Mouse (Mus musculus): ENCODE data around the gene Mmrn2. TPM values are rescaled to one million over a fixed set of nuclear protein-coding genes. Genes with fewer than 3 reads are reported as not detected.
A peak's percentile ranks its signal among the peaks of the same experiment; 100 is the strongest.

The Mmrn2 gene
- polyA plus RNA-seq, 1 experiment from 2014 or later: 3.8 TPM

DNA sequence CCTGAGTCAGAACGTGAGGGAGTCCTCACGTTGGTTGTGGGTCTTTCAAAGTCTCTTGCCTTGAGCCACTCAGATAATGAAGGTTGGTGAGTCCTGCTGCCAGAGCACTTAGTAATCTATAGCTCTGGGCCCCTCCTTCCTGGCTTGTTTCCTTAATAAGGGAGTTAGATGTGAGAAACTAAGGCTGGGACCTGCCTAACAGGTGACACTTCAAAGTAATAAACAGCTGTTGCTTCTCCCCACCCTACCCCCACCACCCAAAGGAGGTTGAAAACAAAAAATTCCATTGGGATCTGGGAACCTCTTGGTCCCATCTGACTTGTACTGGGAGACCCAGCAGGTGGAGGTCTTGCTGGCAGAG is 10.1 kb upstream of the Mmrn2 start:
- H3K27ac ChIP-seq (ENCODE audit: low read depth, low read length): no peak overlapping the region
- H3K36me3 ChIP-seq (ENCODE audit: control insufficient read depth, insufficient read depth, low read length): no peaks in the 10 kb centered on the region
- no peak for ATAC-seq
- H3K27me3 ChIP-seq (replicated peaks; ENCODE audit: control insufficient read depth, insufficient read depth, low read length): no peaks in the 10 kb centered on the region
- H3K4me3 ChIP-seq (ENCODE audit: low read length): no peak overlapping the region
- no peak overlapping the region for H3K9ac ChIP-seq (ENCODE audit: low read depth, low read length)
- WGBS: 88% methylated on average over 2 of the region's 2 CpGs
- H3K4me1 ChIP-seq (ENCODE audit: control insufficient read depth, insufficient read depth, low read depth, low read length): peaks cover 9% of the 10 kb centered on the region
- H3K4me2 ChIP-seq (ENCODE audit: low read length): no peak overlapping the region
- no peaks in the 10 kb centered on the region; the same call in 1 of the 2 replicates for H3K9me3 ChIP-seq (ENCODE audit: control insufficient read depth, low read length)

DNA sequence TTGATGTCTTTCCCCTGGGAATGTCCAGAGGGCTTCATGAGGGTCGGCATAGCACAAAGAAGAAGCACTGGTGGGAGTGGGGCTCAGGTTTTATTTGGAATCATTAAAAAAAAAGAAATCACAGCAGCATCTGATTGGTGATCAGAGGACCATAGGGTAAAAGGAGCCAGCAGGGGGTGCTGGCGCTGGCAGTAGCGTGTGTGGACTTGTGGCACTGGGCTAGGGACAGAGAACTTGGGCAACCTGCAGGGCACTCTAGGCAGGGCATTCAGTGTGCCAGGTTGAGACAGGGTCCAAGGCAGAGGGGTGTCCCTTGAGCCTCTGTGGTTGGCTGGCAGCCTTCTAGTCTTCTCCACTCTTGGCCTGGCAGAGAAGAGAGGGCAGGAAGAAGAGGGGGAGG is 5.1 kb upstream of the Mmrn2 start:
- no peaks in the 10 kb centered on the region for H3K36me3 ChIP-seq (ENCODE audit: control insufficient read depth, insufficient read depth, low read length)
- H3K4me3 ChIP-seq (ENCODE audit: low read length): no peak overlapping the region
- H3K9me3 ChIP-seq (ENCODE audit: control insufficient read depth, low read length): no peaks in the 10 kb centered on the region; the same call in 1 of the 2 replicates
- H3K27me3 ChIP-seq (replicated peaks; ENCODE audit: control insufficient read depth, insufficient read depth, low read length): no peaks in the 10 kb centered on the region
- no peak overlapping the region for H3K27ac ChIP-seq (ENCODE audit: low read depth, low read length)
- WGBS: 60% methylated on average over 3 of the region's 3 CpGs
- ATAC-seq: no peak
- no peak overlapping the region for H3K4me2 ChIP-seq (ENCODE audit: low read length)
- H3K4me1 ChIP-seq (ENCODE audit: control insufficient read depth, insufficient read depth, low read depth, low read length): peaks cover 5% of the 10 kb centered on the region
- H3K9ac ChIP-seq (ENCODE audit: low read depth, low read length): no peak overlapping the region

- H3K36me3 ChIP-seq (ENCODE audit: control insufficient read depth, insufficient read depth, low read length): no peaks in the 10 kb centered on the region
- H3K27me3 ChIP-seq (replicated peaks; ENCODE audit: control insufficient read depth, insufficient read depth, low read length): no peaks in the 10 kb centered on the region
- H3K4me1 ChIP-seq (ENCODE audit: control insufficient read depth, insufficient read depth, low read depth, low read length): peaks cover 5% of the 10 kb centered on the region
- no peak overlapping the region for H3K27ac ChIP-seq (ENCODE audit: low read depth, low read length)
- 94% methylated on average over 3 of the region's 3 CpGs for WGBS
- no peak overlapping the region for H3K4me3 ChIP-seq (ENCODE audit: low read length)
- H3K9ac ChIP-seq (ENCODE audit: low read depth, low read length): no peak overlapping the region
- H3K9me3 ChIP-seq (ENCODE audit: control insufficient read depth, low read length): no peaks in the 10 kb centered on the region
- ATAC-seq: no peak
- no peak overlapping the region for H3K4me2 ChIP-seq (ENCODE audit: low read length)
Observed at GRCm38 (mm10) chr14:34370921-34371320, 4.3 kb upstream of the Mmrn2 start.

DNA sequence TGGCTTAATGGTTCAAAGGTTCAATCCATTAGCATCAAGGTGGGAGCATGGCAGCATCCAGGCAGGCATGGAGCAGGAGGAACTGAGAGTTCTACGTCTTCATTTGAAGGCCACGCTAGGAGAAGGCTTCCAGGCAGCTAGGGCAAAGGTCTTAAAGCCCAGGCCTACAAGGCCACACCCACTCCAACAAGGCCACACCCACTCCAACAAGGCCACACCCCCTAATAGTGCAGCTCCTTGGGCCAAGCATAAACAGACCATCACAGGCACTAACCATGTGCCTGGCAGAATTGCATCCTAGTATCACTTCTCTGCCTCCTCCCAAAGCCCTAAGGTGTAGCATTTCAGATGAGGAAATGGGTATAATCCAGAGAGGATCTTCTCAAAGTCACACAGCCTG is 3.5 kb upstream of the Mmrn2 start:
- Histone ChIP-seq H3K9ac (ENCODE audit: low read depth, low read length) (no peak overlapping the region), H3K27me3 (replicated peaks; ENCODE audit: control insufficient read depth, insufficient read depth, low read length) (no peaks in the 10 kb centered on the region), H3K4me3 (ENCODE audit: low read length) (no peak overlapping the region), H3K4me1 (ENCODE audit: control insufficient read depth, insufficient read depth, low read depth, low read length) (peaks cover 5% of the 10 kb centered on the region), H3K27ac (ENCODE audit: low read depth, low read length) (no peak overlapping the region), H3K4me2 (ENCODE audit: low read length) (no peak overlapping the region), H3K9me3 (ENCODE audit: control insufficient read depth, low read length) (no peaks in the 10 kb centered on the region), H3K36me3 (ENCODE audit: control insufficient read depth, insufficient read depth, low read length) (no peaks in the 10 kb centered on the region)
- ATAC-seq: no peak
- 85% methylated on average over 2 of the region's 2 CpGs for WGBS

DNA sequence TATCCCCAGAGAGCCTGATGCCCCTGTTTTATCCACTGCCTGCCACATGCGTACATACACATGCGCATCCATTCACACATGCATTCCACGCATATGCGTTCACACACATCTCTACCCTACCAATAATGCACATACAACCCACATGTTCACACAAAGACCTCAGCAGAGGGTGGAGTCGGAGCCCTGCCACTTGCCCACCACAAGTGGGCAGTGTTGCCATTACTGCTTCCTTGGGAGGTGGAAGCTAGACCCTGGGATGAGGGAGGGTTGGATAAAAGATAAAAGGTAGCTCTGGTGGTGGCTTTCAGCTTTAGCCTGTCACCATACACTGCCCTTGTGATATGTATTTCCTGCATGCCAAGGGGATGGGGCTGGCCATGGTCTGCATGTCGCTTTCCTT is 2.6 kb upstream of the Mmrn2 start:
- H3K4me1 ChIP-seq (ENCODE audit: control insufficient read depth, insufficient read depth, low read depth, low read length): peaks cover 5% of the 10 kb centered on the region
- no peak overlapping the region for H3K4me2 ChIP-seq (ENCODE audit: low read length)
- H3K9ac ChIP-seq (ENCODE audit: low read depth, low read length): no peak overlapping the region
- H3K27ac ChIP-seq (ENCODE audit: low read depth, low read length): no peak overlapping the region
- no peaks in the 10 kb centered on the region for H3K27me3 ChIP-seq (replicated peaks; ENCODE audit: control insufficient read depth, insufficient read depth, low read length)
- no peak overlapping the region for H3K4me3 ChIP-seq (ENCODE audit: low read length)
- no peaks in the 10 kb centered on the region for H3K36me3 ChIP-seq (ENCODE audit: control insufficient read depth, insufficient read depth, low read length)
- ATAC-seq: no peak
- H3K9me3 ChIP-seq (ENCODE audit: control insufficient read depth, low read length): no peaks in the 10 kb centered on the region
- 78% methylated on average over 6 of the region's 6 CpGs for WGBS

DNA sequence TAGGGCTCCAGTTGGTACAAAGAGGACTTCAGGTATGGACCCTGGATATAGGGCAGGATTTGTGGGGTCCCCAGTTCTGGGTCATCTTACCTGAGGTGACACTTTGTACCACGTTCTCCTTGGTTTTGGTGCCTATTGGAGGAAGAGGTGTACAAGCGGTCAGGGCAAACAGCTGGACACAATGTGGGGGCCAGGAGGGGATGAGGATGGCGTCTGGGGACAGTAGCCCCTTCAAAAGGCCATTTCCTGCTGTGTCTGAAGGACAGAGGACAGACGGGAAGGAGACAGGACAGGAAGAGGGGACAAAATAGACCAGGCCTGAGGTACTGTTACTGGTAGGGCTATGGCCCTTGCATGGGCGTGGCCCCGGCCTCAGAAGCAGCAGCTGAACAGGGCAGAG is 1.7 kb upstream of the Mmrn2 start:
- no peak overlapping the region for H3K9ac ChIP-seq (ENCODE audit: low read depth, low read length)
- no peaks in the 10 kb centered on the region for H3K9me3 ChIP-seq (ENCODE audit: control insufficient read depth, low read length)
- H3K27me3 ChIP-seq (replicated peaks; ENCODE audit: control insufficient read depth, insufficient read depth, low read length): no peaks in the 10 kb centered on the region
- H3K36me3 ChIP-seq (ENCODE audit: control insufficient read depth, insufficient read depth, low read length): no peaks in the 10 kb centered on the region
- no peak overlapping the region for H3K4me3 ChIP-seq (ENCODE audit: low read length)
- no peak overlapping the region for H3K27ac ChIP-seq (ENCODE audit: low read depth, low read length)
- H3K4me2 ChIP-seq (ENCODE audit: low read length): peak overlapping the region; percentile 16
- 90% methylated on average over 6 of the region's 6 CpGs for WGBS
- no peak for ATAC-seq
- H3K4me1 ChIP-seq (ENCODE audit: control insufficient read depth, insufficient read depth, low read depth, low read length): peaks cover 9% of the 10 kb centered on the region

- Histone ChIP-seq H3K27me3 (replicated peaks; ENCODE audit: control insufficient read depth, insufficient read depth, low read length) (no peaks in the 10 kb centered on the region), H3K36me3 (ENCODE audit: control insufficient read depth, insufficient read depth, low read length) (no peaks in the 10 kb centered on the region), H3K9me3 (ENCODE audit: control insufficient read depth, low read length) (no peaks in the 10 kb centered on the region), H3K4me2 (ENCODE audit: low read length) (peak within 1 kb of the TSS; percentile 16), H3K4me3 (ENCODE audit: low read length) (no peak within 1 kb of the TSS), H3K27ac (ENCODE audit: low read depth, low read length) (no peak within 1 kb of the TSS), H3K9ac (ENCODE audit: low read depth, low read length) (no peak within 1 kb of the TSS), H3K4me1 (ENCODE audit: control insufficient read depth, insufficient read depth, low read depth, low read length) (peaks cover 12% of the 10 kb centered on the region)
- 20% methylated on average over 10 of the region's 10 CpGs for WGBS
- peak; percentile 28; the same call in 1 of the 2 replicates for ATAC-seq
Observed at GRCm38 (mm10) chr14:34374577-34374976, 688 bp upstream of the Mmrn2 start, which contains the start of gene Sncg. Gene Sncg, minus strand, starts transcription at chr14:34374789.

DNA sequence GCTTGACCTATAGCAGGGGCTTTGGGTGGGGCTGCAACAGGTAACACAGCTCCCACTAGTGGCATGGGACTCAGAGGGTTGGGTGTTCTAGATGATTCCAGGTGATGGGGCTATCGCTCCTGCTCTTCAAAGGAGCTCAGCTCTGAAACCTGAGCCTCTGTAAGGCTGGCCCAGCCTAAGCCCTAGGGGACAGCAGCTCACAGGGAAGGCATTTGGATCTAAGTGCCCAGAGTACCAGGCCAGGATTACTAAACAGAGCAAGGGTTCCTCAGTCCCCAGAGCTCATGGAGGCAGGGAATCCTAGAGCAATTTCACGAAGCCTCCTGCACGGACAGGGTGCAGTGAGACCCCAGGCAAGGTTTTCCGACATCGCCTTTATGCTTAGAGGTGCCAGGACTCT is 676 bp downstream of the Mmrn2 start:
- 89% methylated on average over 5 of the region's 5 CpGs for WGBS
- Histone ChIP-seq H3K4me2 (ENCODE audit: low read length) (no peak overlapping the region), H3K4me3 (ENCODE audit: low read length) (no peak overlapping the region), H3K27me3 (replicated peaks; ENCODE audit: control insufficient read depth, insufficient read depth, low read length) (no peaks in the 10 kb centered on the region), H3K9ac (ENCODE audit: low read depth, low read length) (no peak overlapping the region), H3K27ac (ENCODE audit: low read depth, low read length) (no peak overlapping the region), H3K36me3 (ENCODE audit: control insufficient read depth, insufficient read depth, low read length) (no peaks in the 10 kb centered on the region), H3K4me1 (ENCODE audit: control insufficient read depth, insufficient read depth, low read depth, low read length) (peaks cover 12% of the 10 kb centered on the region), H3K9me3 (ENCODE audit: control insufficient read depth, low read length) (no peaks in the 10 kb centered on the region)
- no peak for ATAC-seq

GRCm38 (mm10) chr14:34377121-34377520 is 1.9 kb downstream of the Mmrn2 start:
- ATAC-seq: no peak
- Histone ChIP-seq H3K4me2 (ENCODE audit: low read length) (no peak overlapping the region), H3K4me1 (ENCODE audit: control insufficient read depth, insufficient read depth, low read depth, low read length) (peaks cover 12% of the 10 kb centered on the region)

More at GRCm38 (mm10) chr14:34377121-34377520, 1.9 kb downstream of the Mmrn2 start:
- H3K36me3 ChIP-seq (ENCODE audit: control insufficient read depth, insufficient read depth, low read length): no peaks in the 10 kb centered on the region
- H3K9me3 ChIP-seq (ENCODE audit: control insufficient read depth, low read length): no peaks in the 10 kb centered on the region
- 82% methylated on average over 4 of the region's 4 CpGs for whole genome bisulfite sequencing
- H3K27me3 ChIP-seq (replicated peaks; ENCODE audit: control insufficient read depth, insufficient read depth, low read length): no peaks in the 10 kb centered on the region
- no peak overlapping the region for H3K27ac ChIP-seq (ENCODE audit: low read depth, low read length)
- no peak overlapping the region for H3K4me3 ChIP-seq (ENCODE audit: low read length)
- H3K9ac ChIP-seq (ENCODE audit: low read depth, low read length): no peak overlapping the region

Data from hindbrain, embryonic 16.5 days (tissue).